Mouse (Mus musculus) kidney, adult 2 months (tissue): ENCODE measurements at regions not wholly inside any gene's neighbourhood (a gene's known extent, or its start where the extent isn't known, plus 50 kb on each side); places are given as distances from the start of the nearest gene placed in this dataset.

Experiments
- CTCF ChIP-seq: fragments of 200-500 bp; conservative IDR thresholded peaks from 2 replicates; pipeline ENCODE4 v1.5.1; 2011; ENCODE audit warnings: low read depth, mild to moderate bottlenecking, control low read depth, low read length, moderate library complexity, mixed read lengths; ENCODE audit not compliant: insufficient read depth, insufficient read length
- POLR2A ChIP-seq: fragments of 200-500 bp; IDR thresholded peaks from one replicate; pipeline ENCODE4 v1.6.1; 2011; ENCODE audit warnings: low read depth, low read length, control low read depth

GRCm38 (mm10) chr13:31340363-31340948 is 215.5 kb upstream of the Foxq1 start:
- TF ChIP-seq POLR2A (no peak), CTCF (no peak)
